Mouse (Mus musculus) left cerebral cortex, postnatal 4 days (tissue): ENCODE results near the gene Sema4g. TPM values are rescaled to one million over a fixed set of nuclear protein-coding genes. Genes with fewer than 3 reads are reported as not detected.
"Not testable (repeated sequence)": the region's sequence is repeated elsewhere in the genome, so short reads cannot be mapped to it uniquely, and the experiment has no call there.

ENCODE experiments used
- DNase-seq: peaks from one replicate; pipeline ENCODE4 v3.0.0-alpha.2; 2022
- intact Hi-C: fragments of 180-260 bp; cut with DNase I; formaldehyde crosslinking; loops from one replicate; pipeline ENCODE4 v1.15.1; 2025
- total RNA-seq, 2 experiments: library from RNA; stranded (reverse); gene quantifications; 2 replicates each; pipeline ENCODE4 v1.2.3; 2021

Gene Sema4g
- total RNA-seq, 2 experiments from 2014 or later, result 116 to 123 TPM

DNA sequence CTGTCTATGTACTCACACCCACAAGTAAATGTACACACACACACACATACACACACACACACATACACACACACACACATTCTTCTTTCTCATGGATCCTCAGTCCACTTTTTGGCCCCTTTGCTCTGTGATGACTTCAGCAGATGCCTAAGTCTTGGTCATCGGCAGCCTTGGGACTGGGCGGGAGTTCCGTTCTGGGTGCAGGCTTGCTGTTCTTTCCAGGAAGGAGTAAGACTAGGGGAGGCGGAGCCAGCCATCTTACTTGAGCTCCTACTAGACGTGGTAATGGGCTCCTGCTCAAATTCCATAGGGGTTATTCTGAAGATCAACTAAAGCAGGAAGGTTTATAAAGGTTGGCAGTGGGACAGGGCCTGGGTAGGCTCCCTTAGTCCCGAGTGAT lies 31.4 kb downstream of the Sema4g start:
- no peak for DNase-seq
- intact Hi-C loops, result no loop called here

- DNase-seq, result no peak
- intact Hi-C loops, result no loop called here
Measured at GRCm38 (mm10) chr19:45021362-45021761, 32.5 kb downstream of the Sema4g start.

DNA sequence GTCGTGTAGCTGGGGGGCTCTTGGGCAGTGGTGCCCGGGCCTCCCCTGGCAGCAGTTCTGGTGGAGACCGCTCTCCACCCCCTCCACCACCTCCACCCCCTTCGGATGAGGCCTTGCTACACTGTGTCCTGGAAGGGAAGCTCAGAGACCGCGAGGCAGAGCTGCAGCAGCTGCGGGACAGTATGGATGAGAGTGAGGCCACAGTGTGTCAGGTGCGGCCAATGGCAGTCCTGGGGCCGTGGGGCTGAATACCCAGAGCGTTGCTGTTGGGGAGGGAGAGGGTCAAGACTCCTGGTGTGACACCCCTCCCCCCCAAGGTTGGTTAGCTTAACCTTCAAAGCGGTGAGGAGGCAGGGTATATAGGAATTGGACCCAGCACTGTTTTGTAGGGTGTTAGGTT lies 35.1 kb downstream of the Sema4g start:
- intact Hi-C loops, result no loop called here
- DNase-seq, result no peak

DNA sequence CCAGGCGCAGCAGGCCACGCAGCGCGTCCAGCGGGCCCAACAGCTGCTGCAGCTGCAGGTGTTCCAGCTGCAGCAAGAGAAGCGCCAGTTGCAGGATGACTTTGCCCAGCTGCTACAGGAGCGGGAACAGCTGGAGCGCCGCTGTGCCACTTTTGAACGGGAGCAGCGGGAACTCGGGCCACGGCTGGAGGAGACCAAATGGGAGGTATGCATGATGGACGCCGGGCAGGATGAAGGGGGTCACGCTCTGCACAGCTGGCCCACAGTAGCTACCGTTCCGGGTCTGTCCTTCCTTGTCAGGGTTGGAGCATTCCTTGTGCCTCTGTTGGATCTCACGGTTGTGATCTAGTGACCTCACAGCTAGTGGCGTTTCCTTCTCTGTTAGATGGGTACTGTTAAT lies 35.9 kb downstream of the Sema4g start:
- intact Hi-C loops, result no loop called here
- DNase-seq, result no peak

- intact Hi-C loops, result no loop called here
- DNase-seq, result no peak
Measured at GRCm38 (mm10) chr19:45025937-45026568, 37.2 kb downstream of the Sema4g start.

DNA sequence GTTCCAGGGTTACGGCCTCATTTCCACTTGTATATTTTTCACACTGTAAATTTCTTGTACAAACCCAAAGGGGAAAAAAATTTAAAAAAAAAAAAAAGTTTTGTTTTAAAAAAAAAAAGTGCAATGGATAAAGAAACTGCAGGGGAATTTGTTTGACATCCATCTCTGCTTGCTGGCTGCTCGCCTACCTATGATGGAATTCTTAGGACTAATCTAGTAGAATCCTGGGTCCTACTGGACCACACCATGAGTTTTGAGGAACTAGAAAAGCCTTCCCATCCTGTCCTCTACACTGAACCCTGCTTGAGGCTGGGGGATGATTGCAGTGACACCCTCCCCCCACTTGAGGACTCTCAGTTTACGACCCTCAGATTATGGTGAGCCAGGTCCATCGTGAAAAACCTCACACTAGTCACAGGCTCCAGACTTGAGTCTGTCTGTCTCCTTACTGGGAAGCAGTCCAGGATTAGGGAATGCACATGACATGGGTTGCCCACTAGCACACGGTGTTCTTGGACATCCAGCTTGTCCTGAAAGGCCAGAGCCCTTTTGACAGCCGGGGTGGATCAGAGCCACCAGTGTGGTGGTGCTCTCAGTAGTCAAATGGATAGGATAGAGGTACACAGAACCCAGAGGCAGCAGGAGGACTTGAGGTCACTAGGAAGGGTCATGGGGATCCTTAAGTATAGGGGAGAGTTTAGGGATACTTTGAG lies 38.2 kb downstream of the Sema4g start:
- intact Hi-C loops, result no loop called here
- DNase-seq, result no peak

DNA sequence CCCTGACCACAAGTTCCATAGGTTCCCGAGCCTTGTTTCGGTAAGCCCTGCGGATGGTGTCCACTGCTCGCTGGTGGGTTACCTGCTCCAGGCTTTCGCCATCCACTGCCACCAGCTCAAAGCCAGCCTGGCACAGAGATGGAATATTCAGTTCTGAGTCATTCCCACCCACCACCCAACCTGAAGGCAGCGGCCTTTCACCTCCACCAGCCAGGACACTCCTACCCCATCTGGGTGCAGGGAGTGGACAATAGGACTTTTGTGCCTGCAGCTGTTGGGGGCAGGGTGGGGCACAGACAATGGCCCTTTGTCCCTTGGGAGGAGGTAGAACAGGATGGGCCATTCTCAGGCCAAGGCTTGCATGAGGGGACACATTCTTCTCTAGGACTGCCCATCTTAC lies 38.9 kb downstream of the Sema4g start:
- intact Hi-C loops, result no loop called here
- DNase-seq, result no peak

DNA sequence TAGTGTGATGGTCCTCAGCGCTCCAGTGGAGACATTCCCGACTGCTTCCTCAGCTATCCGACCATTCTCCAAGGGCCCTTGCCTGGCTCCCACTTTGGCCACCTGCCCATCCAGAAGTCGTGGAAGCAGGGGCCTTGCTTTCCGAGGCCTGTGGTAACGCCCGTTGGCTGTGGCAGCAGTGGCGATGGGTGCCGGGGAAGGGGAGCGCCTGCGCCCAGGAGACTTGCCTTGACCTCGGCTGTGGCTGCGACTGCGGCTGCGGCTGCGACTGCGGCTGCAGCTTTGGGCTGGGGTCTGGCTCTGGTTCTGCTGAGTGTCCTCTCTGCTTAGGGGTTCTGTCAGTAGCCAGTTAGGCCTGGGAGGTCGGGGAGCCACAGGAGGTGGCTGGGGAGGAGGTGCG lies 39.8 kb downstream of the Sema4g start:
- intact Hi-C loops, result no loop called here
- no peak for DNase-seq

- no peak for DNase-seq
- intact Hi-C loops, result no loop called here
Measured at GRCm38 (mm10) chr19:45029571-45029970, 40.7 kb downstream of the Sema4g start.

GRCm38 (mm10) chr19:45030111-45030510 lies 41.2 kb downstream of the Sema4g start:
- peak; percentile 74 for DNase-seq
- intact Hi-C loops, result no loop called here

- intact Hi-C loops, result loop anchor here (1.0 kb wide), 1 partner anchor 14 kb away; no protein-coding TSS in a partner anchor
- peak; percentile 85 for DNase-seq
Measured at GRCm38 (mm10) chr19:45030746-45031693, 42.1 kb downstream of the Sema4g start.

- intact Hi-C loops, result loop anchor here (1.0 kb wide), 1 partner anchor 14 kb away; no protein-coding TSS in a partner anchor
- DNase-seq, result peak; percentile 81
Measured at GRCm38 (mm10) chr19:45031780-45032179, 42.9 kb downstream of the Sema4g start.

- peak; percentile 51 for DNase-seq
- intact Hi-C loops, result no loop called here
Measured at GRCm38 (mm10) chr19:45032570-45033332, 43.9 kb downstream of the Sema4g start.

DNA sequence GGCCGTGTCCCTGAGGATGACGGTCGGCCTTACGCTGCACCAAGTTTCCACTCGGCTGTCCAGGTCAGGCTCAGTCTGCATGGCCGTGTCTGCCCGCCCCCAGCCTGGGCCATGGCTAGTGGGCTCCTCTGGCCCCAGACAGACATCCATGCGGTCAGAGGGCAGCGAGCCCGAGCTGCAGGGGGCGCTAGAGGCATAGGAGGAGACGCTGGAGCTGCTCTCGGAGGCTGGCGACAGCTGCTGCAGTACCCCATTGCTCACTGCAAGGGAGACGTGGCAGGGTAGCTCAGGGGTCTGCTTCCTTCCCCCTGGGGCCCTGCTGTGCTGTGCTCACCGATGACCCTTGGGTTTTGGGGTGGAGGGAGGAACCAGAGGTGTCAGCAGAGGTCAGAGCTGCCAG lies 48.0 kb downstream of the Sema4g start:
- peak; percentile 64 for DNase-seq
- intact Hi-C loops, result no loop called here

DNA sequence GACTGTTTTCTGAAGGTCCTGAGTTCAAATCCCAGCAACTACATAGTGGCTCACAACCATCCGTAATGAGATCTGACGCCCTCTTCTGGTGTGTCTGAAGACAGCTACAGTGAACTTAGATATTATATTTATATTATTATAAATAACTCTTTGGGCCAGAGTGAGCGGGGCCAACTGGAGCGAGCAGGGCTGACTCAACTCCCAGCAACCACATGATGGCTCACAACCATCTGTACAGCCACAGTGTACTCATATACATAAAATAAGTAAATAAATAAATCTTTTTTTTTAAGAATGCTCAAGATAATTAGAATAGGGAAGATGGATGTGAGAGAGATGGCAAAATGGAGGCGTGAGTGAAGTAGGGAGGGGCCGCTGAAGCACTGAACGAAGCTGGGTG lies 49.3 kb downstream of the Sema4g start:
- intact Hi-C loops, DNase-seq: not testable (repeated sequence)

DNA sequence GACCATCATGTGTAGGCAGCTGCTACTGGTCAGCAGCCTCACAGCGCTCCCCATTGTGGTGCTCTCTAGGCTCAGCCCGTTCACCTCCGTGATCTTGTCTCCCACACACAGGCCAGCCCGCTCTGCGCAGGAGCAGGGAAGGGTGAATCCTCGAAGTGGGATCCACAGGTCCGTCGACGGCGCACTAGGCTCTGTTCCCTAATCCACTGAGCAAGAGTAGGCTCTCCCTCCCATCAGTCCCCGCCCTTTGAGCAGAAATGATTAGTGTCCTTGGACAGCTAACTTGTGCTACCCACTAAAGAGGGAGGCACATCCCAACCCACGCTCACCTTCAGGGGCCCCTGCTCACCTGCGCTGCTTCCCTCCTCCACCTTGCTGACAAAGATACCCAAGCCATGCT lies 51.3 kb downstream of the Sema4g start:
- DNase-seq, result no peak
- intact Hi-C loops, result no loop called here

DNA sequence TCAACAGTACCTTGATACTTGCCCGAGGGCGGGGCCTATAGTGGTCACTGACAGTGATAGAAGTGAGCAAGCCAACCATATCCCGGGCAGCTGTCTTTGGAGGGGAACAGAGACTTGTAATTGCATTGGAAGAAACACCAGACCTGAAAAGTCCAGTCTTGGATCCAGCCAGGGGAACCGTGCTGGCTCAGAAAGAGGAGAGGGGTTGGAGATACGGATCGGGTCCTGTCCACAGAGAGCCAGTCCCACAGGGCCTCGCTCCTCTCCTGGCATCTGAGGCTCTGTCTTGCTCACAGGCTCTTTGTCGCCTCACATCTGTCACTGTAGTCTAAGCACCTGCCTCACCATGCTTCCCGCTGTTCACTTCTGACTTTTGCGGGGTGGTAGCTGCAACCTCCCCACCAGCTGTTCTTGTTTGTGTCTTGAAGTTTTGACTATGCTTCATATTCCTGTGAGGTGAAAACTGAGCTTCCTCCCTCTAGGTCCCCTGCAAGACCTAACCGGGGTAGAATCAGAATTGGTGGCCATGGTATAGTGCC lies 55.6 kb downstream of the Sema4g start:
- intact Hi-C loops, result no loop called here
- no peak for DNase-seq

DNA sequence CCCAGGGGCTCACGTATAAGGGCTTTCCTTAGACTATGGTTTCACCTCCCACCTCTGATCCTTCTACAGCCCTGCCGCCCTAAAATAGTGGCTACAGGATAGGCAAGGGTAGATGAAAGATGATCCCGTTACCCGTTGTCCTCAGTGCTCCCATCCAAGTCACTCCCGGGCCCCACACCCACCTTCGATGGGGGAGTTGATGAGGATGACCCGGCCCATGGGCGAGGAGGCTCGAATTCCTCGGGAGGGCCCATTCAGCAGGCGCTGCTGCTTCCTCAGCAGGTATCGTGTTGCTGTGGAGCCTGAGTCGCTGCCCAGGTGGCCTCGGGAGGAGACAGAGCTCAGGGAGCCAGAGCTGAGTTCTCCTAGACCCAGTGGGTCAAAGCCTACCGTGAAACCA lies 56.3 kb downstream of the Sema4g start:
- intact Hi-C loops, result no loop called here
- no peak for DNase-seq

- intact Hi-C loops, result no loop called here
Measured at GRCm38 (mm10) chr19:45045651-45046050, 56.8 kb downstream of the Sema4g start, which contains the start of gene Pdzd7. Gene Pdzd7 (minus strand): TSS chr19:45045717.

More at GRCm38 (mm10) chr19:45045651-45046050, 56.8 kb downstream of the Sema4g start, which contains the start of gene Pdzd7:
- DNase-seq, result no peak
